Mouse (Mus musculus) hindbrain, embryonic 14.5 days (tissue): ENCODE results near the gene Strn4. TPM values are rescaled to one million over a fixed set of nuclear protein-coding genes. Genes with fewer than 3 reads are reported as not detected.
A peak's percentile ranks its signal among the peaks of the same experiment; 100 is the strongest.

Source experiments
- ATAC-seq: fragments of 200-750 bp; cut with Nextera tagmentation; 2 replicates; pipeline ENCODE4 v1.8.0; 2017; ENCODE audit warnings: moderate number of reproducible peaks, mild to moderate bottlenecking, moderate TSS enrichment, moderate library complexity; ENCODE audit not compliant: low FRiP score
- DNase-seq: peaks from one replicate; pipeline ENCODE4 v3.0.0-alpha.2; 2015; ENCODE audit warnings: low spot score
- H3K27ac ChIP-seq: fragments of 300-500 bp; sonication (generic); 2 replicates; pipeline ENCODE4 v1.5.1; 2014; ENCODE audit warnings: mild to moderate bottlenecking, moderate library complexity
- H3K27me3 ChIP-seq: fragments of 300-500 bp; sonication (generic); 2 replicates; pipeline ENCODE4 v1.6.1; 2014; ENCODE audit warnings: mild to moderate bottlenecking, low read length, mixed read lengths; ENCODE audit not compliant: control insufficient read depth, insufficient read depth
- H3K36me3 ChIP-seq: fragments of 300-500 bp; sonication (generic); replicated peaks from 2 replicates; pipeline ENCODE4 v1.6.1; 2014; ENCODE audit not compliant: control insufficient read depth, insufficient read depth
- H3K4me1 ChIP-seq: fragments of 300-500 bp; sonication (generic); replicated peaks from 2 replicates; pipeline ENCODE4 v1.6.1; 2014; ENCODE audit warnings: antibody characterized with exemption, low read length, mixed read lengths; ENCODE audit not compliant: control insufficient read depth, insufficient read depth
- H3K4me2 ChIP-seq: fragments of 300-500 bp; sonication (generic); replicated peaks from 2 replicates; pipeline ENCODE4 v1.6.1; 2014; ENCODE audit warnings: mild to moderate bottlenecking, moderate library complexity
- H3K4me3 ChIP-seq: fragments of 300-500 bp; sonication (generic); replicated peaks from 2 replicates; pipeline ENCODE4 v1.5.1; 2014; ENCODE audit warnings: mild to moderate bottlenecking, low read length
- H3K9ac ChIP-seq: fragments of 300-500 bp; sonication (generic); 2 replicates; pipeline ENCODE4 v1.6.1; 2014
- H3K9me3 ChIP-seq: fragments of 300-500 bp; sonication (generic); 2 replicates; pipeline ENCODE4 v1.6.1; 2016; ENCODE audit warnings: low read length; ENCODE audit not compliant: control insufficient read depth
- WGBS: fragments of 180-500 bp; shearing (Covaris S2); extraction: QIAGEN DNeasy Blood & Tissue Kit; methylation state at CpG from one replicate; pipeline ENCODE4 v1.1.7; 2014; 5-methylcytosine and 5-hydroxymethylcytosine counted together
- polyA plus RNA-seq: library from polyadenylated mRNA; unstranded; fragments of >200 nt; fragmentation: Nextera tagmentation; extraction: Ambion mirVana; gene quantifications from 2 replicates; pipeline ENCODE4 v1.2.1, GENCODE M21; 2014

Strn4 gene
- polyA plus RNA-seq, 1 experiment from 2014 or later, result 174 TPM

DNA sequence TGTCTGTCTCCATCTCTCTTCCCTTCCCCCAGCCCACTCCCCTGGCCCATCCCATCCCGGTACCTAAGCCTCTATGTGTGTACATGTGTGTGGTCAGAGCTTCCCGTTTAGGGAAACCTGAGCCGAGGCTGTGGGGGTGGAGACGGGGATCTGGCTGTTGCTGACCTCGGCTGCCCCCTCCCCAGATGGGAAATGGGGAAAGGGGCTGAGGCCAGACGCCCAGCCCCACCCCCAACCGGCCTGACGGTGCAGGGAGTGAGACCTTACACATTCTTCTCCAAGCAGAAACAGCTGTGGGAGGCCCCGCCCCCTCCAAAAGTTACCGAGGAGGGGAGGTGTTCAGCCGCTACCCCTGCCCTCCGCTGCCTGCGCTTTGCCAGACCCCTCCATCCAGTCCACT lies 60.9 kb downstream of the Strn4 start:
- H3K4me2 ChIP-seq, result peak overlapping the region; percentile 71
- 6% methylated on average over 13 of the region's 13 CpGs for WGBS
- H3K27me3 ChIP-seq, result no peaks in the 10 kb centered on the region
- H3K4me1 ChIP-seq, result peaks cover 24% of the 10 kb centered on the region
- DNase-seq (no peak), ATAC-seq (no peak)
- H3K9ac ChIP-seq, result peak overlapping the region; percentile 75
- H3K4me3 ChIP-seq, result peak overlapping the region; percentile 62
- peaks cover 14% of the 10 kb centered on the region for H3K36me3 ChIP-seq
- no peaks in the 10 kb centered on the region for H3K9me3 ChIP-seq
- H3K27ac ChIP-seq, result no peak overlapping the region; the same call in 1 of the 2 replicates

DNA sequence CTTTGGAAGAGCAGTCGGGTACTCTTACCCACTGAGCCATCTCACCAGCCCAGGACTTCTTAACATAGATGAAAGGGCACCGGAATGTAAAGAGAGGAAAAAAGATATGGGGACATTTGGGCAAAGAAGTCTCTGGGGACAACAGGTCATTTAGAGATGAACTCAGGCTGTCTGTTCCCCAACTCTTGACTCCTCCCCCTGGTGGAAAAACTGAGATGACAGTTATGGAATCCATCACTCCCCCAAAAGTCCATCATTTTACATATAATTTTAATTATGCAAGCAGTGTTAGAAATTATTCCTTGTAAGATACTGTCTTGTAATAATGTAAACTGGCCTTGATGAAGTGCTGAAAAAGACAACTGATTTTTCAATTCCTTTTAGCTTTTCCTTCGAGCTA lies 62.0 kb downstream of the Strn4 start:
- Histone ChIP-seq H3K4me3 (no peak overlapping the region), H3K9me3 (no peaks in the 10 kb centered on the region), H3K4me2 (no peak overlapping the region), H3K4me1 (peaks cover 24% of the 10 kb centered on the region), H3K36me3 (peaks cover 12% of the 10 kb centered on the region; the same call in 1 of the 2 replicates), H3K27ac (no peak overlapping the region), H3K9ac (no peak overlapping the region), H3K27me3 (no peaks in the 10 kb centered on the region)
- ATAC-seq (no peak), DNase-seq (no peak)
- 82% methylated on average over 3 of the region's 3 CpGs for WGBS

DNA sequence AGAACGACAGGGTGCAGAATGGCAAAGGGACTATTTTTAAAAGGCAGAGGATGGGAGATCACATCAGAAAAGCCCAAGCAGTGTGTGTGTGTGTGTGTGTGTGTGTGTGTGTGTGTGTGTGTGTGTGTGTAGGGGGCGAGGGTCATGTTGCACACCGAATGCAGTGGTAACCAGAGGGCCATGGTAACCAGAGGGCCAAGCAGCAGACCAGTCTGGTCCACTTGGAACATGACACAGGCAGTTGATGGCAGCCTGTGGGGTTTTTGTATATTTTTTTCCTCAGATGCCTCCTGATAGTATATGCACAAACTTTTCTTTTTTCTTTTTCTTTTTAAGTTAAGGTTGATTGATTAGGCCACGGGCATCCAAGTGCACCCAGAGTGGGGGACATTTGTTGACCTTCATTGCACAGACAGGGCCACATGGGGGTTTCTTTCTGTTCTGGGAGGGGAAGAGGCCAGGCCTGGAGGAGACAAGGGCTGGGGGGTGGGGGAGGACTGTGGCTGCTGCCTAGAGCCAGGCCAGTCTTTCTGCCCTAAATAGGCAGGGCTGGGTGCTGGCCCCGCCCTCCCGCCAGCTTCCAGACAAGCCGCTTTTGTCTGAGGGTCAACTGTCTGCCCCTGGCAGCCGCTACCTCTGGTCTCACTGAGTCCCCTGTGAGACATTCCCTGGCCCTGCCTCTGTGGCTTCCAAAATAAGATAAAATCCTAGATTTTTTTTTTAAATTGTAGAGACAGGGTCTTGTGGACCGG lies 64.3 kb downstream of the Strn4 start:
- Histone ChIP-seq H3K9me3 (no peaks in the 10 kb centered on the region), H3K4me1 (peaks cover 24% of the 10 kb centered on the region), H3K4me2 (no peak overlapping the region), H3K4me3 (no peak overlapping the region), H3K27ac (no peak overlapping the region), H3K36me3 (peaks cover 25% of the 10 kb centered on the region), H3K27me3 (peaks cover 21% of the 10 kb centered on the region), H3K9ac (0 out of 2 replicates have a peak overlapping the region, but pooled peaks have one; percentile 7)
- no peak for DNase-seq
- no peak for ATAC-seq
- 21% methylated on average over 9 of the region's 9 CpGs for WGBS

DNA sequence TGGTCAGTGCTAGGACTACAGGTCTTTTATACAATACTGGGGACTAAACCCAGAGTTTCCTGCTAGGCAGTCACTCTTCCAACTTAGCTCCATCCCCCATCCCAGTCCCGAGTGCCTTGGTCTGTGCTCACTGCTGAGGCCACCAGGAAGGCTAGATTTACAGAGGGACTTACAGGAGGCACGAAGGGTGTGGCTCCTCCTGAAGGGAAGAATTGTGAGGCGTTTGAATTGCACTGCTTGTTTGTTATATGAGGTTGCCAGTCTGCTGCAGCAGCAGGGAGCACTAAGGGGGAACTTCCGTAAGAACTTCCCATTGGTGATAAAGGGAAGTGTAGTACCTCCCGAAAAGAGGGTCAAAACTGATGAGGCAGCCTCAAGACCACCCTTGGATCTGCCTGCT lies 64.9 kb downstream of the Strn4 start:
- WGBS, result 21% methylated on average over 5 of the region's 5 CpGs
- no peak overlapping the region for H3K27ac ChIP-seq
- no peak overlapping the region for H3K9ac ChIP-seq
- H3K4me3 ChIP-seq, result no peak overlapping the region
- H3K36me3 ChIP-seq, result peaks cover 31% of the 10 kb centered on the region
- ATAC-seq, result no peak
- H3K27me3 ChIP-seq, result peaks cover 25% of the 10 kb centered on the region
- no peak for DNase-seq
- H3K4me2 ChIP-seq, result no peak overlapping the region
- peaks cover 3% of the 10 kb centered on the region; the same call in 1 of the 2 replicates for H3K9me3 ChIP-seq
- peaks cover 24% of the 10 kb centered on the region for H3K4me1 ChIP-seq

DNA sequence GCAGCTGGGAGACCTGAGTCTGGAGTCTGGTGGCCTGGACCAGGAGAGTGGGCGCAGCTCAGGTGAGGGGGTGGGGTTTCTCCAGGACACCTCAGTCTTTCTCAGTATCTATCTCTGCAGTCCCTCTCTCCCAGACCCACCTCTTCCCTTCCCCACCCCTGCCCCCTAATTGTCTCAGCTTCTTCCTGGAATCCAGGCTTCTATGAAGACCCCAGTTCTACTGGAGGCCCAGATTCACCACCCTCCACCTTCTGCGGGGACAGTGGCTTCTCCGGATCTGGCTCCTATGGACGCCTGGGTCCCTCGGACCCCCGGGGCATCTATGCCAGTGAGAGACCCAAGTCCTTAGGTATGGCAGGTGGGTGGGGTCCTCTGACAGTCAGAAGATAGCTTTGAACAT lies 67.5 kb downstream of the Strn4 start:
- Histone ChIP-seq H3K27ac (no peak overlapping the region), H3K4me2 (no peak overlapping the region), H3K27me3 (peaks cover 38% of the 10 kb centered on the region), H3K9me3 (peaks cover 8% of the 10 kb centered on the region; the same call in 1 of the 2 replicates), H3K4me1 (peaks cover 8% of the 10 kb centered on the region; the same call in 1 of the 2 replicates), H3K9ac (no peak overlapping the region), H3K4me3 (no peak overlapping the region), H3K36me3 (peaks cover 50% of the 10 kb centered on the region)
- 92% methylated on average over 6 of the region's 6 CpGs for WGBS
- DNase-seq (no peak), ATAC-seq (no peak)

DNA sequence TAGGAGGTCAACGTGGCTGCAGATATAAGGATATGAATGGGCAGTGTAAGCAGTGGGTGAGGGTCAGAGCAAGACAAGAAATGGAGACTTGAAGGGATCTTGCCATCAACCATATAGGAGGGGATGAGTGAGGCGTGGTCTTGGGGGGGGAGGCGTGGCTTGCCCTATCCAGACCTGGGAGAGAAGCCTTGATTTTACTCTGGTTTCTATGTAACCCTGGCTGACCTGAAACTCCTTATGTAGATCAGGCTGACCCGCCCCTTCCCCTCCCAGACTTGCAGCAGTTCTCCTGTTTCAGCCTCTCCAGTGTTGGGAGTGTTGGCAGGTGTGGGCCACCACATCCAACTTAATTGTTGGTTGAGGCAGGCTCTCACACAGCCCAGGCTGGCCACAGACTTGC lies 68.6 kb downstream of the Strn4 start:
- ATAC-seq, result no peak

DNA sequence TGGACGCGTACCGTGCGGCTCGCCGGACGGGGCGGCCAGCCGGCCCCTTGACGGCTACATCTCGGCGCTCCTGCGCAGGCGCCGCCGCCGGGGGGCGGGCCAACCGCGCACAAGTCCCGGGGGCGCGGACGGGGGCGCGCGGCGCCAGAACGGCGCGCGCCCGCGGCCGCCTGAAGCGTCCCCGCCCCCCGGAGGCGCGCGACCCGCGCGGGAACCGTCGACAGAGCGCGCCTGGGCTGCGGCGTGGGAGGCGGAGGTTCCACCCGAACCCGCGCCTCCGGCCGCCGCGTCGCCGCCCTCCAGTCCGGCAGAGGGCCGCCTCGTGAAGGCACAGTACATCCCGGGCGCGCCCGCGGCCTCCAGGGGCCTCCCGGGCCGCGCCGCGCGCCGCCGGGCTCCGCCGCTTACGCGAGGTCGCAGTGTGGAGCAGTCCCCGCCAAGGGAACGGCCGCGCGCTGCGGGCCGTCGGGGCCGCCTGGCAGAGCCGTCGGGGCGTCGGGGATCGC lies 69.6 kb downstream of the Strn4 start:
- Histone ChIP-seq H3K27ac (no peak overlapping the region), H3K4me3 (peak overlapping the region; percentile 25), H3K9ac (no peak overlapping the region), H3K27me3 (peaks cover 38% of the 10 kb centered on the region), H3K4me1 (0 out of 2 replicates have a peak, but pooled peaks cover 3% of the 10 kb centered on the region), H3K36me3 (peaks cover 44% of the 10 kb centered on the region), H3K4me2 (peak overlapping the region; percentile 19; the same call in 1 of the 2 replicates), H3K9me3 (peaks cover 8% of the 10 kb centered on the region; the same call in 1 of the 2 replicates)
- 8% methylated on average over 64 of the region's 95 CpGs for WGBS
- DNase-seq, result no peak
- peak; percentile 38; the same call in 1 of the 2 replicates for ATAC-seq

More for the DNA sequence above, 68.6 kb downstream of the Strn4 start:
- 57% methylated on average over 4 of the region's 4 CpGs for WGBS
- DNase-seq, result no peak
- H3K9me3 ChIP-seq, result peaks cover 8% of the 10 kb centered on the region; the same call in 1 of the 2 replicates
- no peak overlapping the region for H3K27ac ChIP-seq
- no peak overlapping the region for H3K4me2 ChIP-seq
- H3K4me1 ChIP-seq, result peaks cover 8% of the 10 kb centered on the region; the same call in 1 of the 2 replicates
- peaks cover 45% of the 10 kb centered on the region for H3K36me3 ChIP-seq
- peaks cover 38% of the 10 kb centered on the region for H3K27me3 ChIP-seq
- no peak overlapping the region for H3K9ac ChIP-seq
- no peak overlapping the region for H3K4me3 ChIP-seq

DNA sequence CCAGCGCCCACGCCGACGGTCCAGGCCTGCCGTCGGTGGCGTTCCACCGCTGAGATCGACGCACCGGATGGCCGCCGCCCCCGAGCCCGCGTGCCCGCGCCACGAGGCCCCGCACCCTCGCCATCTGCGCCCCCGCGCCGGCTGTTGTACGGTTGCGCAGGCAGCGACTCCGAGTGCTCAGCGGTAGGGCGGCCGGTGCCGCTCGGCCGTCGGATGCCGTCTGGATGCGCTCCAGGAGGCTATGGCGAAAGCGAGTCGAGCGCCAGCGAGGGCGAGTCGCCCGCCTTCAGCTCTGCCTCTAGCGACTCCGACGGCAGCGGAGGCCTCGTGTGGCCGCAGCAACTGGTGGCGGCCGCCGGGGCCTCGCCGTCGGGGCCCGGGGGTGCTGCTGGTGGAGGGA lies 70.2 kb downstream of the Strn4 start:
- WGBS, result 39% methylated on average over 59 of the region's 59 CpGs
- Histone ChIP-seq H3K27me3 (peaks cover 38% of the 10 kb centered on the region), H3K4me3 (peak overlapping the region; percentile 25), H3K9ac (no peak overlapping the region), H3K4me2 (no peak overlapping the region), H3K27ac (no peak overlapping the region), H3K36me3 (peaks cover 44% of the 10 kb centered on the region), H3K9me3 (peaks cover 8% of the 10 kb centered on the region; the same call in 1 of the 2 replicates), H3K4me1 (no peaks in the 10 kb centered on the region)
- ATAC-seq (no peak), DNase-seq (no peak)
